Mouse (Mus musculus): ENCODE measurements around the gene Ctnnd2. TPM values are rescaled to one million over a fixed set of nuclear protein-coding genes. Genes with fewer than 3 reads are reported as not detected.
"Not testable (repeated sequence)": the region's sequence is repeated elsewhere in the genome, so short reads cannot be mapped to it uniquely, and the experiment has no call there.

The Ctnnd2 gene
- polyA plus RNA-seq (2015; fragmentation: Nextera tagmentation; extraction: Ambion mirVana), result 4.3 and 5.0 TPM in 2 replicates

DNA sequence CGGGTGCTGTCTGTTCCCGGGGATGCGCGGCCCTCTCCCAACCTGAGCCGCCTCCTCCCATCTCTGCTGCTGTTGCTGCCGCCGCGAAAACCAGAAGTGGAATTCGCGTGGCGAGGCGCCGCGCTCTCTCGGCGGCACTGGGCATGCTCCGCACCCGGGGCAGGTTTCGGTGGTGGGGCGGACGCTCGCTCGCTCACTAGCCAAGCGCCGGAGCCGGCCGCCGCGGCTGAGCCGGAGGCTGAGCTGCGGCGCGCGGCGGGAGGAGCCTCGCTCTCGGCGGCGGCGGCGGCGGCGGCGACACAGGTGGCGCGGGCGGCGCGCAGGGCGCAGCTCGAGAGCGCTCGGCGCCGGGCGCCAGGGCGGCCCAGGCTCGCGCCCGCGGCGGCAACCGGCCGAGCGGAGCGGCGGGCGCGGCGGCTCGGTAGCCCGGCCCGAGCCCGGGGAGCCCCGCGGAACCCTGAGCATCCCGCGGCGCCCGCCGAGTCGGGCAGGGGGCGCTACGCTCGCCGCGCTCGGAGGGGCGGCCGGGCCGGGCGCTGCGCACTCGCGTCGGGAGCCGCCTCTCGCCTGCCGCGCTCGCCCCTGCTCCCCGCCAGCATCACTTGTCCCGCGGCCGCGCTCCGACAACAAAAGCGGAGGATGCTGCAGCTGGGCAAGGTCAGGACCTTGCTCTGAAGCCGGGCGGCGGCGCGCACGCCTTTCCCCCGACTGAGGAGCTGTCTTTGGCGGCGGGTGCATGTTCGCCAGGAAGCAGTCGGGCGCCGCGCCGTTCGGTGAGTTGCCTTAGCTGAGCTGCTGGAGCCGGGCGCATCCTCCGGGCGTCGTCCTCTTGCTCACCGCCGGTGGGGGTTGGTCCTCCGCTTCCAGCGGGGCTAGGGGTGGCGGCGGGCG is at the start of gene Ctnnd2:
Gene Ctnnd2, plus strand, starts transcription at position 203 of the 891 bp plus-strand sequence.
- H3K36me3 ChIP-seq (ENCODE audit: insufficient read depth, low read length), result no peaks in the 10 kb centered on the region
- DNase-seq (ENCODE audit: low spot score) (peak; percentile 80), ATAC-seq (peak; percentile 93)
- no peaks in the 10 kb centered on the region for H3K4me1 ChIP-seq (ENCODE audit: insufficient read depth, low read depth, low read length)
- no peak within 1 kb of the TSS for H3K9ac ChIP-seq (replicated peaks; ENCODE audit: low read depth)
- under 1% methylated on average over 84 of the region's 136 CpGs for WGBS
- H3K9me3 ChIP-seq (ENCODE audit: low read length), result no peaks in the 10 kb centered on the region
- H3K27ac ChIP-seq (ENCODE audit: low read length), result no peak within 1 kb of the TSS
- H3K4me2 ChIP-seq (replicated peaks; ENCODE audit: low read depth, low read length), result peak within 1 kb of the TSS; percentile 84
- H3K4me3 ChIP-seq (ENCODE audit: low read depth, low read length), result peak within 1 kb of the TSS; percentile 57
- TF ChIP-seq CTCF (IDR thresholded peaks at IDR 0.05), result no peak
- no peak for TF ChIP-seq EP300 (IDR thresholded peaks at IDR 0.05)
- H3K27me3 ChIP-seq (replicated peaks; ENCODE audit: insufficient read depth, low read length), result 0 out of 2 replicates have a peak, but pooled peaks cover 8% of the 10 kb centered on the region

DNA sequence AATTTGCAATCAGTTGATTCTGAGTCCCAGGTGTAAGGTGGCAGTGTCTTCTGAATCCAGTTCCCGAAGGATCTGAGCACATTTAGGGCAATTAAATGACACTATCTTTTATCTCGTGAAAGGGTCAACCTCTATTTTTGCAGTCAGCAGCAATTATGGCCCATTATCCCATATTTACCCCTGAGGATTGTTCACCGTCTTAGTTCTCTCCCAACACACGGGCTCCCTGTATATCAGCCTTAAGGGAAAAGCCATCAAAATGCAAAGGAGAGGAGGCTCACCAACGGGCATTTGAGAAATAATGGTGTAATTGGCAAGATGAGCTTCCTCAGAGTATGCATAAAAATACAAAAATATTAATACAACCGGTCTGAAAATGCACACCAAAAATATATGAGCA is 41.7 kb upstream of the Ctnnd2 start:
- H3K4me1 ChIP-seq (ENCODE audit: insufficient read depth, low read depth, low read length), result no peaks in the 10 kb centered on the region
- H3K36me3 ChIP-seq (ENCODE audit: insufficient read depth, low read length), result no peaks in the 10 kb centered on the region
- WGBS, result 80% methylated on average over 6 of the region's 6 CpGs
- no peaks in the 10 kb centered on the region for H3K9me3 ChIP-seq (ENCODE audit: low read length)
- no peak for ATAC-seq
- no peaks in the 10 kb centered on the region for H3K27me3 ChIP-seq (replicated peaks; ENCODE audit: insufficient read depth, low read length)
- H3K27ac ChIP-seq (ENCODE audit: low read length), result no peak overlapping the region
- DNase-seq (ENCODE audit: low spot score), result no peak
- H3K4me3 ChIP-seq (ENCODE audit: low read depth, low read length), result no peak overlapping the region
- TF ChIP-seq CTCF (IDR thresholded peaks at IDR 0.05) (no peak), EP300 (IDR thresholded peaks at IDR 0.05) (no peak)
- no peak overlapping the region for H3K9ac ChIP-seq (replicated peaks; ENCODE audit: low read depth)
- H3K4me2 ChIP-seq (replicated peaks; ENCODE audit: low read depth, low read length), result no peak overlapping the region

DNA sequence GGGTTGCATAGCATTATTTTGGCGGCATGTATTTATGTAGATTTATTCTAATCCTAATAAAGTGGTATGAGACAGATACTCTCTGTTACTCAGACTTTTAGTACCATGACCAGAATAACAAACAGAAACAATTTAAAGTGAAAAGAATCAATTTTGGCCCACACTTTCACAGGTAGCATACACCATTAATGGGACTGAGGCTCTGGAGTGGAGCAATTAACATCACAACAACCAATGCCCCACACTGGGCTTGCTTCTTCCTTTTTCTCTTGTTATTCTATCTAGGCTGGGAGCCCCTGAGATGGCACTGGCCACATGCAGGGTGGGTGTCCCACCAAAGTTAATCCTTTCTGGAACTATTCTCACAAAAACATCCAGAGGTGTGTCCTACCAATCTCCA is 32.8 kb upstream of the Ctnnd2 start:
- DNase-seq (ENCODE audit: low spot score); H3K27me3 ChIP-seq (replicated peaks; ENCODE audit: insufficient read depth, low read length); H3K9ac ChIP-seq (replicated peaks; ENCODE audit: low read depth); ATAC-seq; H3K4me1 ChIP-seq (ENCODE audit: insufficient read depth, low read depth, low read length); H3K4me2 ChIP-seq (replicated peaks; ENCODE audit: low read depth, low read length); H3K4me3 ChIP-seq (ENCODE audit: low read depth, low read length); H3K27ac ChIP-seq (ENCODE audit: low read length); H3K36me3 ChIP-seq (ENCODE audit: insufficient read depth, low read length); H3K9me3 ChIP-seq (ENCODE audit: low read length): not testable (repeated sequence)
- WGBS, result 48% methylated on average over 1 of the region's 1 CpGs

DNA sequence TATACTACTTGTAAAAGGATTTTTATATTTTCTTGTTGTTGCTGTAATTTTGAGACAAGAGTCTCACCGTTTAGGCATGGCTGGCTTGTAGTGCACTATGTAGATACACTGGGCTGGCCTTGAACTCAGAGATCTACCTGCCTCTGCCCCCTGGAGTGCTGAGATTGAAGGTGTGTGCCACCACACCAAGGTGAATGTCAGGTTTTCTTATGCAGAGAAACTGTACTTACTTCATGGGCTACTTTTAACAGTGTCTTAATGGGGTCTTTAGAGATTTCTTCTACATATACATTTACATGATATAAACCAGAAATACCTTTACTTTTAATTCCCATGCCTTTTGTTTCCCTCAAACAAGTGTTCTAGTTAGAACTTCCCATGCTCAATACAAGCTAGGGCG is 27.0 kb upstream of the Ctnnd2 start:
- H3K27me3 ChIP-seq (replicated peaks; ENCODE audit: insufficient read depth, low read length), result no peaks in the 10 kb centered on the region

DNA sequence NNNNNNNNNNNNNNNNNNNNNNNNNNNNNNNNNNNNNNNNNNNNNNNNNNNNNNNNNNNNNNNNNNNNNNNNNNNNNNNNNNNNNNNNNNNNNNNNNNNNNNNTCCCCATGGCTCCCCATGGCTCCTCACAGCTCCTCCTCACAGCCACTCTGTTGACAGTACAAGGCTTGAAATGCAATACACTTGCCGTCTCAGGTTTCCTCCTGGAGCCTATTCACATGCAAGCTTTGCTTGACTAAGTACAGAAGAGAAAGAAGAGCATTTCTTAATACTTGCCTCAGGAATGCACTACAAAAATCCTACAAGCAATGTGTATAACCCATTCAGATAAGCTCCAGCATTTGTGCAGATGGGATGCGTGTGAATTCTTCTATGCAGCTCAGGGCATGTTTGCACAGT is 20.2 kb upstream of the Ctnnd2 start:
- TF ChIP-seq EP300 (IDR thresholded peaks at IDR 0.05), result no peak
- no peak for TF ChIP-seq CTCF (IDR thresholded peaks at IDR 0.05)
- no peaks in the 10 kb centered on the region for H3K27me3 ChIP-seq (replicated peaks; ENCODE audit: insufficient read depth, low read length)
- WGBS, result 37% methylated on average over 2 of the region's 2 CpGs
- no peak for ATAC-seq
- no peak overlapping the region for H3K4me3 ChIP-seq (ENCODE audit: low read depth, low read length)
- no peaks in the 10 kb centered on the region for H3K9me3 ChIP-seq (ENCODE audit: low read length)
- H3K36me3 ChIP-seq (ENCODE audit: insufficient read depth, low read length), result no peaks in the 10 kb centered on the region
- no peak overlapping the region for H3K9ac ChIP-seq (replicated peaks; ENCODE audit: low read depth)
- H3K4me1 ChIP-seq (ENCODE audit: insufficient read depth, low read depth, low read length), result no peaks in the 10 kb centered on the region
- H3K27ac ChIP-seq (ENCODE audit: low read length), result no peak overlapping the region
- no peak for DNase-seq (ENCODE audit: low spot score)
- H3K4me2 ChIP-seq (replicated peaks; ENCODE audit: low read depth, low read length), result no peak overlapping the region

More for the DNA sequence above, 27.0 kb upstream of the Ctnnd2 start:
- H3K27ac ChIP-seq (ENCODE audit: low read length), result no peak overlapping the region
- no peaks in the 10 kb centered on the region for H3K4me1 ChIP-seq (ENCODE audit: insufficient read depth, low read depth, low read length)
- DNase-seq (ENCODE audit: low spot score) (no peak), ATAC-seq (no peak)
- 79% methylated on average over 2 of the region's 2 CpGs for WGBS
- no peak overlapping the region for H3K9ac ChIP-seq (replicated peaks; ENCODE audit: low read depth)
- no peaks in the 10 kb centered on the region for H3K36me3 ChIP-seq (ENCODE audit: insufficient read depth, low read length)
- no peak overlapping the region for H3K4me3 ChIP-seq (ENCODE audit: low read depth, low read length)
- no peaks in the 10 kb centered on the region for H3K9me3 ChIP-seq (ENCODE audit: low read length)
- TF ChIP-seq EP300 (IDR thresholded peaks at IDR 0.05), result no peak
- no peak for TF ChIP-seq CTCF (IDR thresholded peaks at IDR 0.05)
- H3K4me2 ChIP-seq (replicated peaks; ENCODE audit: low read depth, low read length), result no peak overlapping the region

DNA sequence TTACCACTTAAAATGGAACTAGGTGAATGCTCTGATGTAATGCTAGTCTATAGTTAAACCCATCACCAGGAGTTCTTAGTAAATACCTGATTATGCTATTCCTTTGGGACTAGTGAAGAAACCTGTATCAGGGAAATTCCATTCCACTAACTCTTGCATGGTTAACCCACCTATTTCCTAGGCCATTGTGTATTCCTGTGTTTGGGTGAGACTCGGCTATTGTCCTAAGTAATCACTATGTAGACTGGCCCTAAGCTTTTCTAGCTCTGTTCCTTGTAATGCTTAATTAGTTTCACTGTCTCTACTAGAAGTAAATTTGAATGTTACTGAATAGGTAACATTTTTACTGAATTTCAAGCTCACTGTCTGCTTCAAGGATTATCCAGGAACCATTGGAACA is 14.4 kb upstream of the Ctnnd2 start:
- 73% methylated on average over 1 of the region's 1 CpGs for WGBS
- no peaks in the 10 kb centered on the region for H3K27me3 ChIP-seq (replicated peaks; ENCODE audit: insufficient read depth, low read length)
- no peak overlapping the region for H3K4me3 ChIP-seq (ENCODE audit: low read depth, low read length)
- no peaks in the 10 kb centered on the region for H3K4me1 ChIP-seq (ENCODE audit: insufficient read depth, low read depth, low read length)
- ATAC-seq (no peak), DNase-seq (ENCODE audit: low spot score) (no peak)
- no peak for TF ChIP-seq CTCF (IDR thresholded peaks at IDR 0.05)
- no peak for TF ChIP-seq EP300 (IDR thresholded peaks at IDR 0.05)
- H3K36me3 ChIP-seq (ENCODE audit: insufficient read depth, low read length), result no peaks in the 10 kb centered on the region
- H3K9ac ChIP-seq (replicated peaks; ENCODE audit: low read depth), result no peak overlapping the region
- H3K4me2 ChIP-seq (replicated peaks; ENCODE audit: low read depth, low read length), result no peak overlapping the region
- H3K9me3 ChIP-seq (ENCODE audit: low read length), result no peaks in the 10 kb centered on the region
- H3K27ac ChIP-seq (ENCODE audit: low read length), result no peak overlapping the region

Measured in lung, postnatal 0 days (tissue).